In the genomic region with DNA sequence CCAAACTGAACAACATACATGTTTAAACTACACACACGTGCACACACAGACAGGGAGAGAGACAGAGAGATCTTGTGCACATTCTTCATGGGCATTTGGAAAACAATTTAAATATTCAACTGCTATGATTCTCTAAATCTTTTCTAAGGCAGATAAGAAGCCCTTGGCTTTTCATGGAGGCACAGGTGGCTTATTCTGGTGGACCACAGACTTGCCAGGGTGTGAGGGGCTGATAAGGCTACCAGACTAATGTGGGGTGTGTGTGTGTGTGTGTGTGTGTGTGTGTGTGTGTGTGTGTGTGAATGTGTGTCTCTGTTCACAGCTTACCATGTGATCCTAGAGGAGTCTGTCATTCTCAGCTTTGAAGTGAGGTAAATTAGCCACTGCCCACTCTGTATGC, we compare ENCODE assay signal across 33 mouse cellular contexts.
"Had no signal": no experiment of that assay in that cellular context is flagged by ENCODE, and none has a peak within 500 bp of the region (broad histone marks: within the 10 kb centered on the region; RNA-seq: fewer than 3 reads in every experiment).

No protein-coding gene starts in this region.

- H3K27me3 ChIP-seq: limb, embryonic 12.5 days; limb, embryonic 13.5 days; limb, embryonic 15.5 days; liver, embryonic 15.5 days; lung, embryonic 15.5 days; midbrain, embryonic 12.5 days; midbrain, embryonic 13.5 days; midbrain, embryonic 15.5 days; neural tube, embryonic 12.5 days; neural tube, embryonic 13.5 days had no signal

- H3K27ac ChIP-seq: limb, embryonic 10.5 days; limb, embryonic 12.5 days; limb, embryonic 13.5 days; limb, embryonic 15.5 days; liver, embryonic 12.5 days; liver, embryonic 13.5 days; liver, embryonic 14.5 days; liver, embryonic 15.5 days; lung, embryonic 15.5 days; macrophage; midbrain, embryonic 10.5 days; midbrain, embryonic 12.5 days; midbrain, embryonic 13.5 days; midbrain, embryonic 15.5 days; neural tube, embryonic 12.5 days; neural tube, embryonic 13.5 days had no signal

- H3K9me3 ChIP-seq: limb, embryonic 10.5 days; limb, embryonic 12.5 days; limb, embryonic 13.5 days; limb, embryonic 15.5 days; liver, embryonic 12.5 days; liver, embryonic 13.5 days; liver, embryonic 15.5 days; lung, embryonic 15.5 days; megakaryocyte, embryonic 14.5 days; midbrain, embryonic 10.5 days; midbrain, embryonic 12.5 days; midbrain, embryonic 13.5 days; midbrain, embryonic 15.5 days; neural tube, embryonic 12.5 days; neural tube, embryonic 13.5 days had no signal

- H3K36me3 ChIP-seq: limb, embryonic 10.5 days; limb, embryonic 12.5 days; limb, embryonic 13.5 days; limb, embryonic 15.5 days; liver, embryonic 12.5 days; liver, embryonic 13.5 days; liver, embryonic 15.5 days; lung, embryonic 15.5 days; midbrain, embryonic 10.5 days; midbrain, embryonic 12.5 days; midbrain, embryonic 13.5 days; midbrain, embryonic 15.5 days; neural tube, embryonic 12.5 days; neural tube, embryonic 13.5 days had no signal

- DNase-seq: left cerebral cortex, postnatal 4 days; liver; liver, embryonic 13.5 days; lung, adult 18-20 months; lung, adult 2 months; lung, embryonic 14.5 days; lung, postnatal 10 days; lung, postnatal 14 days; lung, postnatal 36 days; lung, postnatal 4 days; midbrain, embryonic 14.5 days had no signal

- H3K4me3 ChIP-seq: limb, embryonic 10.5 days; limb, embryonic 12.5 days; limb, embryonic 13.5 days; limb, embryonic 15.5 days; liver, embryonic 12.5 days; liver, embryonic 13.5 days; liver, embryonic 15.5 days; lung, embryonic 15.5 days; megakaryocyte, embryonic 14.5 days; midbrain, embryonic 10.5 days; midbrain, embryonic 12.5 days; midbrain, embryonic 13.5 days; midbrain, embryonic 15.5 days; myocyte; neural tube, embryonic 12.5 days; neural tube, embryonic 13.5 days had no signal

- H3K4me1 ChIP-seq: midbrain, embryonic 12.5 days; midbrain, embryonic 13.5 days; midbrain, embryonic 15.5 days; neural tube, embryonic 12.5 days had no signal

- H3K4me2 ChIP-seq: limb, embryonic 12.5 days; limb, embryonic 13.5 days; limb, embryonic 15.5 days; liver, embryonic 11.5 days; liver, embryonic 12.5 days; liver, embryonic 13.5 days; liver, embryonic 15.5 days; lung, embryonic 14.5 days; lung, embryonic 15.5 days; midbrain, embryonic 11.5 days; midbrain, embryonic 12.5 days; midbrain, embryonic 13.5 days; midbrain, embryonic 15.5 days; neural tube, embryonic 12.5 days; neural tube, embryonic 13.5 days had no signal

- H3K9ac ChIP-seq: limb, embryonic 12.5 days; limb, embryonic 13.5 days; limb, embryonic 15.5 days; liver, embryonic 12.5 days; liver, embryonic 13.5 days; liver, embryonic 14.5 days; liver, embryonic 15.5 days; liver, postnatal 0 days; lung, embryonic 14.5 days; lung, embryonic 15.5 days; midbrain, embryonic 12.5 days; midbrain, embryonic 13.5 days; midbrain, embryonic 15.5 days; neural tube, embryonic 12.5 days; neural tube, embryonic 13.5 days had no signal

- ATAC-seq: liver, embryonic 12.5 days; liver, postnatal 0 days; lung, postnatal 0 days; midbrain, embryonic 13.5 days; midbrain, embryonic 15.5 days; midbrain, embryonic 16.5 days had no signal
